Mouse (Mus musculus) liver, adult 2 months (tissue): ENCODE measurements at regions not wholly inside any gene's neighbourhood (a gene's known extent, or its start where the extent isn't known, plus 50 kb on each side); places are given as distances from the start of the nearest gene placed in this dataset.

Source experiments
- CTCF ChIP-seq: fragments of 200-500 bp; IDR thresholded peaks from 2 replicates; pipeline ENCODE4 v1.5.1; 2011; ENCODE audit warnings: low read depth, low read length, control low read depth
- POLR2A ChIP-seq: fragments of 200-500 bp; IDR thresholded peaks from 2 replicates; pipeline ENCODE4 v1.6.1; 2011; ENCODE audit warnings: low read length, control low read depth; ENCODE audit not compliant: insufficient read depth; ENCODE audit errors: extremely low read depth

GRCm38 (mm10) chr13:6178362-6179070, 317.2 kb downstream of the Klf6 start:
- no peak for TF ChIP-seq CTCF
- no peak for TF ChIP-seq POLR2A
